Mouse (Mus musculus) kidney, embryonic 16.5 days (tissue): Measurements from ENCODE around the gene Rnase11. TPM values are rescaled to one million over a fixed set of nuclear protein-coding genes. Genes with fewer than 3 reads are reported as not detected.
"Not testable (repeated sequence)": the region's sequence is repeated elsewhere in the genome, so short reads cannot be mapped to it uniquely, and the experiment has no call there.

Experiments used
- ATAC-seq: fragments of 200-750 bp; cut with Nextera tagmentation; 2 replicates; pipeline ENCODE4 v1.8.0; 2017; ENCODE audit warnings: moderate TSS enrichment; ENCODE audit not compliant: low FRiP score, low TSS enrichment
- H3K27ac ChIP-seq: fragments of 300-500 bp; sonication (generic); 2 replicates; pipeline ENCODE4 v1.5.1; 2014; ENCODE audit warnings: low read length
- H3K27me3 ChIP-seq: fragments of 300-500 bp; sonication (generic); 2 replicates; pipeline ENCODE4 v1.6.1; 2014; ENCODE audit warnings: low read length, control low read depth, mixed read lengths; ENCODE audit not compliant: insufficient read depth
- H3K36me3 ChIP-seq: fragments of 300-500 bp; sonication (generic); 2 replicates; pipeline ENCODE4 v1.6.1; 2014; ENCODE audit warnings: low read length, control low read depth, mixed read lengths; ENCODE audit not compliant: insufficient read depth
- H3K4me1 ChIP-seq: fragments of 300-500 bp; sonication (generic); 2 replicates; pipeline ENCODE4 v1.6.1; 2014; ENCODE audit warnings: low read length, control low read depth, mixed read lengths; ENCODE audit not compliant: insufficient read depth
- H3K4me2 ChIP-seq: fragments of 300-500 bp; sonication (generic); replicated peaks from 2 replicates; pipeline ENCODE4 v1.6.1; 2014; ENCODE audit warnings: low read depth, low read length
- H3K4me3 ChIP-seq: fragments of 300-500 bp; sonication (generic); 2 replicates; pipeline ENCODE4 v1.5.1; 2014; ENCODE audit warnings: mild to moderate bottlenecking, low read length
- H3K9ac ChIP-seq: fragments of 300-500 bp; sonication (generic); replicated peaks from 2 replicates; pipeline ENCODE4 v1.6.1; 2014; ENCODE audit warnings: low read length
- H3K9me3 ChIP-seq: fragments of 300-500 bp; sonication (generic); 2 replicates; pipeline ENCODE4 v1.6.1; 2016; ENCODE audit warnings: low read length, control low read depth
- WGBS: fragments of 180-500 bp; shearing (Covaris S2); extraction: QIAGEN DNeasy Blood & Tissue Kit; methylation state at CpG from one replicate; pipeline ENCODE4 v1.1.7; 2014; 5-methylcytosine and 5-hydroxymethylcytosine counted together
- polyA plus RNA-seq: library from polyadenylated mRNA; unstranded; fragments of >200 nt; fragmentation: Nextera tagmentation; extraction: Ambion mirVana; gene quantifications from 2 replicates; pipeline ENCODE4 v1.2.1, GENCODE M21; 2015

The Rnase11 gene
- polyA plus RNA-seq, 1 experiment from 2014 or later, result not detected

- no peaks in the 10 kb centered on the region for H3K4me1 ChIP-seq
- no peak overlapping the region for H3K4me3 ChIP-seq
- H3K27me3 ChIP-seq, result no peaks in the 10 kb centered on the region
- H3K9me3 ChIP-seq, result peaks cover 2% of the 10 kb centered on the region; the same call in 1 of the 2 replicates
- H3K4me2 ChIP-seq, result no peak overlapping the region
- H3K36me3 ChIP-seq, result no peaks in the 10 kb centered on the region
- no peak for ATAC-seq
- WGBS, result 74% methylated on average over 3 of the region's 3 CpGs
- no peak overlapping the region for H3K9ac ChIP-seq
- no peak overlapping the region for H3K27ac ChIP-seq
These were observed 32.7 kb downstream of the Rnase11 start for GRCm38 (mm10) chr14:51017256-51017655.

DNA sequence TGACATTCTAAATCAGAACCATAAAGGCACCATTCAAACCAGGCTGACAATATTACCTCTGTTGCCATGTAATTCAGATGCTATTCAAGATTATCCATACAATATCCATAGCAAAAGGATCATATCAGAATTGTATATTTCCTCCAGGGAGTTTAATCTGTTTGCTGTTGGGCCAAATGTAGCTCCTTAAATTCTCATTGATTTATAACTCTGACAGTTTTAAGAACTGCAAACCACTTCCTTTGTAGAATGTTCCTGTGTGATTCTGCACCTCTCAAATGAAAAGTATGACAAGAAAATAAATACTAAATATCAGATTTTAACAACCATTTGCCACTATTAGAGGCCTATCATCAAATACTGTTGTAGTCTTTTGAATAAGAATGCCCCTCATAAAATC is 34.2 kb downstream of the Rnase11 start:
- Histone ChIP-seq H3K4me3 (no peak overlapping the region), H3K9ac (no peak overlapping the region), H3K27me3 (no peaks in the 10 kb centered on the region), H3K9me3 (peaks cover 2% of the 10 kb centered on the region; the same call in 1 of the 2 replicates), H3K4me1 (no peaks in the 10 kb centered on the region), H3K27ac (no peak overlapping the region), H3K4me2 (no peak overlapping the region), H3K36me3 (no peaks in the 10 kb centered on the region)
- ATAC-seq, result no peak

GRCm38 (mm10) chr14:51014724-51015123 is 35.2 kb downstream of the Rnase11 start:
- whole genome bisulfite sequencing, result 86% methylated on average over 3 of the region's 3 CpGs
- not testable (repeated sequence) for H3K9ac ChIP-seq, H3K36me3 ChIP-seq, H3K4me1 ChIP-seq, ATAC-seq, H3K4me3 ChIP-seq, H3K9me3 ChIP-seq, H3K27ac ChIP-seq, H3K4me2 ChIP-seq, H3K27me3 ChIP-seq

GRCm38 (mm10) chr14:51009572-51009971 is 40.4 kb downstream of the Rnase11 start:
- H3K36me3 ChIP-seq, result no peaks in the 10 kb centered on the region
- no peaks in the 10 kb centered on the region for H3K27me3 ChIP-seq
- ATAC-seq, result no peak
- 82% methylated on average over 6 of the region's 6 CpGs for WGBS
- H3K27ac ChIP-seq, result no peak overlapping the region
- H3K9ac ChIP-seq, result no peak overlapping the region
- no peak overlapping the region for H3K4me3 ChIP-seq
- no peak overlapping the region for H3K4me2 ChIP-seq
- H3K4me1 ChIP-seq, result no peaks in the 10 kb centered on the region; the same call in 1 of the 2 replicates
- H3K9me3 ChIP-seq, result no peaks in the 10 kb centered on the region

DNA sequence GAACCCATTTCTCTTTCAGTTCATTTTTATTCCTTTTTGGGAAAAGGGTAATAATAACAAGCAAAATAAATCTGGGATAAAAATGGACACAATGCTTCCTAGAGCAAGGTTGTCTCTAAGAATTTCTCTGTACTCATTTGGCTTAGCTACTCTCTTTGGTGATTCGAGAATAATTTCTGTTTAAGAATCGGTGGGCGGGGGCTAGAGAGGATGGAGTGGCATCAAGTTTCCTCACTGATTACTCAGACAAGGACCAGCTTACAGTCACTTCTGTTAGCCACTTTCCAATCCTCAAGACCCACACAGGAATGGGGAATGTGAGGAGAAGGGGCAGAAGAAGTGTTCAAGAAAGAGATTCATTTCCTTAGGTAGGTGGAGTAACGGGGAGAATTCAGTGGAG is 41.2 kb downstream of the Rnase11 start:
- Histone ChIP-seq H3K9me3 (no peaks in the 10 kb centered on the region), H3K4me2 (no peak overlapping the region), H3K27me3 (no peaks in the 10 kb centered on the region), H3K36me3 (no peaks in the 10 kb centered on the region), H3K27ac (no peak overlapping the region), H3K9ac (no peak overlapping the region), H3K4me1 (no peaks in the 10 kb centered on the region; the same call in 1 of the 2 replicates), H3K4me3 (no peak overlapping the region)
- 80% methylated on average over 4 of the region's 4 CpGs for WGBS
- ATAC-seq, result no peak

- Histone ChIP-seq H3K27ac (peak overlapping the region; percentile 47), H3K36me3 (no peaks in the 10 kb centered on the region), H3K4me1 (no peaks in the 10 kb centered on the region; the same call in 1 of the 2 replicates), H3K4me2 (no peak overlapping the region), H3K9ac (no peak overlapping the region), H3K4me3 (no peak overlapping the region), H3K9me3 (no peaks in the 10 kb centered on the region), H3K27me3 (no peaks in the 10 kb centered on the region)
- ATAC-seq, result peak; percentile 46; the same call in 1 of the 2 replicates
- WGBS, result 76% methylated on average over 13 of the region's 13 CpGs
These were observed 41.8 kb downstream of the Rnase11 start for GRCm38 (mm10) chr14:51007914-51008713.

GRCm38 (mm10) chr14:51007152-51007801 is 42.7 kb downstream of the Rnase11 start, which contains the start of gene Rnase10:
Rnase10 (plus strand) TSS chr14:51007751.
- H3K27me3 ChIP-seq, result no peaks in the 10 kb centered on the region
- no peaks in the 10 kb centered on the region for H3K9me3 ChIP-seq
- H3K9ac ChIP-seq, result no peak within 1 kb of the TSS
- no peaks in the 10 kb centered on the region; the same call in 1 of the 2 replicates for H3K4me1 ChIP-seq
- peak within 1 kb of the TSS; percentile 47 for H3K27ac ChIP-seq
- no peaks in the 10 kb centered on the region for H3K36me3 ChIP-seq
- H3K4me3 ChIP-seq, result no peak within 1 kb of the TSS
- 88% methylated on average over 8 of the region's 8 CpGs for WGBS
- ATAC-seq, result no peak
- H3K4me2 ChIP-seq, result no peak within 1 kb of the TSS

Other genes starting within 250 kb of the Rnase11 start
- not detected in 2 replicates for gene Ccnb1ip1, start 242.4 kb downstream of the Rnase11 start, polyA plus RNA-seq
- 61.8 and 70.2 TPM in 2 replicates for gene Parp2, start 242.3 kb downstream of the Rnase11 start, polyA plus RNA-seq
- gene Tep1, start 179.6 kb downstream of the Rnase11 start, polyA plus RNA-seq, result 9.6 and 10.2 TPM in 2 replicates
- 0.27 and 0.41 TPM in 2 replicates for gene Klhl33, start 152.7 kb downstream of the Rnase11 start, polyA plus RNA-seq
- gene Osgep, start 125.3 kb downstream of the Rnase11 start, polyA plus RNA-seq, result 176 and 196 TPM in 2 replicates
- 276 and 285 TPM in 2 replicates for gene Apex1, start 125.2 kb downstream of the Rnase11 start, polyA plus RNA-seq
- gene Pip4p1, start 119.3 kb downstream of the Rnase11 start, polyA plus RNA-seq, result 57.7 and 60.8 TPM in 2 replicates
- 78.2 and 79.3 TPM in 2 replicates for gene Pnp, start 119.1 kb downstream of the Rnase11 start, polyA plus RNA-seq
- gene Gm49342, start 105.6 kb downstream of the Rnase11 start, polyA plus RNA-seq, result not detected in 2 replicates
- 0.66 TPM in 1 of 2 replicates, not detected in the other for gene Pnp2, start 94.2 kb downstream of the Rnase11 start, polyA plus RNA-seq
- not detected in 2 replicates for gene Rnase10, start 42.4 kb downstream of the Rnase11 start, polyA plus RNA-seq
- 0.14 and 0.30 TPM in 2 replicates for gene Rnase9, start 8.3 kb downstream of the Rnase11 start, polyA plus RNA-seq
- 9.0 and 10.2 TPM in 2 replicates for gene Rnase12, start 7.5 kb upstream of the Rnase11 start, polyA plus RNA-seq
- gene Olfr750, start 24.3 kb upstream of the Rnase11 start, polyA plus RNA-seq, result not detected in 2 replicates
- gene Rnase4, start 40.9 kb upstream of the Rnase11 start, polyA plus RNA-seq, result 45.5 and 47.7 TPM in 2 replicates
- gene Ang, start 41.0 kb upstream of the Rnase11 start, polyA plus RNA-seq, result 8.6 and 8.9 TPM in 2 replicates
- gene Eddm3b, start 64.3 kb upstream of the Rnase11 start, polyA plus RNA-seq, result 1.5 and 2.2 TPM in 2 replicates
- gene Rnase6, start 73.7 kb upstream of the Rnase11 start, polyA plus RNA-seq, result 0.64 and 0.89 TPM in 2 replicates
- gene Rnase1, start 96.6 kb upstream of the Rnase11 start, polyA plus RNA-seq, result 0.26 and 0.66 TPM in 2 replicates
- not detected in 2 replicates for gene Rnase2b, start 112.1 kb upstream of the Rnase11 start, polyA plus RNA-seq
- not detected in 2 replicates for gene Ang2, start 149.0 kb upstream of the Rnase11 start, polyA plus RNA-seq
- gene Ear14, start 153.2 kb upstream of the Rnase11 start, polyA plus RNA-seq, result not detected in 2 replicates
- gene Rnase2a, start 205.9 kb upstream of the Rnase11 start, polyA plus RNA-seq, result not detected in 2 replicates